Mouse (Mus musculus) limb, embryonic 12.5 days (tissue): ENCODE measurements around the gene Trim28. TPM values are rescaled to one million over a fixed set of nuclear protein-coding genes. Genes with fewer than 3 reads are reported as not detected.
A peak's percentile ranks its signal among the peaks of the same experiment; 100 is the strongest.

ENCODE experiments used
- ATAC-seq: fragments of 200-750 bp; cut with Nextera tagmentation; 2 replicates; pipeline ENCODE4 v1.8.0; 2017; ENCODE audit warnings: low read depth, moderate TSS enrichment; ENCODE audit not compliant: insufficient number of reproducible peaks, insufficient read depth, low FRiP score, low TSS enrichment
- H3K27ac ChIP-seq: fragments of 300-500 bp; sonication (generic); 2 replicates; pipeline ENCODE4 v1.5.1; 2016; ENCODE audit warnings: mild to moderate bottlenecking, moderate library complexity
- H3K27me3 ChIP-seq: fragments of 300-500 bp; sonication (generic); 2 replicates; pipeline ENCODE4 v1.6.1; 2016; ENCODE audit warnings: mild to moderate bottlenecking, moderate library complexity
- H3K36me3 ChIP-seq: fragments of 300-500 bp; sonication (generic); 2 replicates; pipeline ENCODE4 v1.6.1; 2016; ENCODE audit warnings: mild to moderate bottlenecking, moderate library complexity
- H3K4me1 ChIP-seq: fragments of 300-500 bp; sonication (generic); replicated peaks from 2 replicates; pipeline ENCODE4 v1.6.1; 2016
- H3K4me2 ChIP-seq: fragments of 300-500 bp; sonication (generic); 2 replicates; pipeline ENCODE4 v1.6.1; 2016; ENCODE audit warnings: mild to moderate bottlenecking, moderate library complexity
- H3K4me3 ChIP-seq: fragments of 300-500 bp; sonication (generic); replicated peaks from 2 replicates; pipeline ENCODE4 v1.5.1; 2016; ENCODE audit warnings: mild to moderate bottlenecking
- H3K9ac ChIP-seq: fragments of 300-500 bp; sonication (generic); replicated peaks from 2 replicates; pipeline ENCODE4 v1.6.1; 2016; ENCODE audit warnings: mild to moderate bottlenecking, moderate library complexity
- H3K9me3 ChIP-seq: fragments of 300-500 bp; sonication (generic); 2 replicates; pipeline ENCODE4 v1.6.1; 2016; ENCODE audit warnings: mild to moderate bottlenecking, moderate library complexity
- WGBS: fragments of 180-500 bp; shearing (Covaris S2); methylation state at CpG from one replicate; pipeline ENCODE4 v1.1.7; 2016; 5-methylcytosine and 5-hydroxymethylcytosine counted together
- polyA plus RNA-seq: library from polyadenylated mRNA; unstranded; fragments of >200 nt; fragmentation: Nextera tagmentation; extraction: Ambion mirVana; gene quantifications from 2 replicates; pipeline ENCODE4 v1.2.1, GENCODE M21; 2016

The Trim28 gene
- polyA plus RNA-seq, 1 experiment from 2014 or later: 496 TPM

- peaks cover 27% of the 10 kb centered on the region for H3K36me3 ChIP-seq
- peaks cover 25% of the 10 kb centered on the region for H3K4me1 ChIP-seq
- peak overlapping the region; percentile 99 for H3K9ac ChIP-seq
- peak overlapping the region; percentile 96 for H3K4me3 ChIP-seq
- 4% methylated on average over 31 of the region's 31 CpGs for WGBS
- peak; percentile 70 for ATAC-seq
- H3K4me2 ChIP-seq: peak overlapping the region; percentile 100
- peak overlapping the region; percentile 100 for H3K27ac ChIP-seq
- H3K9me3 ChIP-seq: no peaks in the 10 kb centered on the region
- H3K27me3 ChIP-seq: no peaks in the 10 kb centered on the region
These were observed 24.0 kb downstream of the Trim28 start for GRCm38 (mm10) chr7:13022773-13023535.

GRCm38 (mm10) chr7:13023928-13024731, 25.2 kb downstream of the Trim28 start:
- peak overlapping the region; percentile 100 for H3K4me2 ChIP-seq
- H3K4me3 ChIP-seq: peak overlapping the region; percentile 96
- ATAC-seq: peak; percentile 81
- peak overlapping the region; percentile 99 for H3K9ac ChIP-seq
- peaks cover 39% of the 10 kb centered on the region for H3K36me3 ChIP-seq
- peaks cover 25% of the 10 kb centered on the region for H3K4me1 ChIP-seq
- WGBS: under 1% methylated on average over 74 of the region's 95 CpGs
- H3K27me3 ChIP-seq: no peaks in the 10 kb centered on the region
- no peaks in the 10 kb centered on the region for H3K9me3 ChIP-seq
- H3K27ac ChIP-seq: peak overlapping the region; percentile 100

- Histone ChIP-seq H3K4me3 (peak overlapping the region; percentile 96), H3K36me3 (peaks cover 46% of the 10 kb centered on the region), H3K27ac (peak overlapping the region; percentile 100), H3K4me1 (peaks cover 25% of the 10 kb centered on the region), H3K9me3 (no peaks in the 10 kb centered on the region), H3K9ac (peak overlapping the region; percentile 99), H3K27me3 (no peaks in the 10 kb centered on the region), H3K4me2 (peak overlapping the region; percentile 100)
- ATAC-seq: peak; percentile 44
- WGBS: 1% methylated on average over 44 of the region's 44 CpGs
These were observed 25.9 kb downstream of the Trim28 start for GRCm38 (mm10) chr7:13024805-13025204.

GRCm38 (mm10) chr7:13025511-13026112, 26.7 kb downstream of the Trim28 start:
- WGBS: 29% methylated on average over 4 of the region's 4 CpGs
- Histone ChIP-seq H3K9ac (peak overlapping the region; percentile 99), H3K4me2 (peak overlapping the region; percentile 100), H3K4me3 (peak overlapping the region; percentile 96), H3K27me3 (no peaks in the 10 kb centered on the region), H3K27ac (peak overlapping the region; percentile 100), H3K36me3 (peaks cover 54% of the 10 kb centered on the region), H3K9me3 (no peaks in the 10 kb centered on the region), H3K4me1 (peaks cover 25% of the 10 kb centered on the region)
- ATAC-seq: no peak

- H3K4me1 ChIP-seq: peaks cover 27% of the 10 kb centered on the region
- H3K4me2 ChIP-seq: no peak overlapping the region
- no peak overlapping the region for H3K27ac ChIP-seq
- no peak for ATAC-seq
- peaks cover 84% of the 10 kb centered on the region for H3K36me3 ChIP-seq
- WGBS: 94% methylated on average over 4 of the region's 4 CpGs
- no peaks in the 10 kb centered on the region for H3K27me3 ChIP-seq
- H3K4me3 ChIP-seq: no peak overlapping the region
- H3K9ac ChIP-seq: no peak overlapping the region
- H3K9me3 ChIP-seq: no peaks in the 10 kb centered on the region
These were observed 30.1 kb downstream of the Trim28 start for GRCm38 (mm10) chr7:13028986-13029385.

- no peak overlapping the region for H3K9ac ChIP-seq
- H3K4me1 ChIP-seq: peaks cover 32% of the 10 kb centered on the region
- no peak overlapping the region for H3K4me2 ChIP-seq
- no peak for ATAC-seq
- H3K27me3 ChIP-seq: no peaks in the 10 kb centered on the region
- peaks cover 86% of the 10 kb centered on the region for H3K36me3 ChIP-seq
- H3K4me3 ChIP-seq: no peak overlapping the region
- H3K27ac ChIP-seq: no peak overlapping the region
- 76% methylated on average over 5 of the region's 5 CpGs for WGBS
- no peaks in the 10 kb centered on the region for H3K9me3 ChIP-seq
These were observed 32.2 kb downstream of the Trim28 start for GRCm38 (mm10) chr7:13031069-13031468.

GRCm38 (mm10) chr7:13031983-13032382, 33.1 kb downstream of the Trim28 start:
- H3K4me3 ChIP-seq: no peak overlapping the region
- WGBS: 89% methylated on average over 2 of the region's 2 CpGs
- no peak for ATAC-seq
- H3K27me3 ChIP-seq: no peaks in the 10 kb centered on the region
- no peak overlapping the region for H3K4me2 ChIP-seq
- H3K36me3 ChIP-seq: peaks cover 80% of the 10 kb centered on the region
- no peak overlapping the region for H3K9ac ChIP-seq
- H3K27ac ChIP-seq: 0 out of 2 replicates have a peak overlapping the region, but pooled peaks have one; percentile 12
- no peaks in the 10 kb centered on the region for H3K9me3 ChIP-seq
- H3K4me1 ChIP-seq: peaks cover 31% of the 10 kb centered on the region

- Histone ChIP-seq H3K36me3 (peaks cover 75% of the 10 kb centered on the region), H3K4me2 (no peak overlapping the region), H3K4me1 (peaks cover 29% of the 10 kb centered on the region), H3K9me3 (no peaks in the 10 kb centered on the region), H3K27me3 (no peaks in the 10 kb centered on the region), H3K4me3 (no peak overlapping the region), H3K9ac (no peak overlapping the region), H3K27ac (no peak overlapping the region)
- no peak for ATAC-seq
- 93% methylated on average over 7 of the region's 7 CpGs for WGBS
These were observed 33.6 kb downstream of the Trim28 start for GRCm38 (mm10) chr7:13032541-13032940.

- 46% methylated on average over 13 of the region's 13 CpGs for WGBS
- peak overlapping the region; percentile 89 for H3K27ac ChIP-seq
- H3K4me1 ChIP-seq: peaks cover 30% of the 10 kb centered on the region
- H3K9ac ChIP-seq: peak overlapping the region; percentile 71
- ATAC-seq: no peak
- H3K9me3 ChIP-seq: no peaks in the 10 kb centered on the region
- peaks cover 64% of the 10 kb centered on the region for H3K36me3 ChIP-seq
- peak overlapping the region; percentile 84 for H3K4me2 ChIP-seq
- no peaks in the 10 kb centered on the region for H3K27me3 ChIP-seq
- peak overlapping the region; percentile 53 for H3K4me3 ChIP-seq
These were observed 34.7 kb downstream of the Trim28 start for GRCm38 (mm10) chr7:13033451-13034147.

- no peaks in the 10 kb centered on the region for H3K9me3 ChIP-seq
- H3K36me3 ChIP-seq: peaks cover 56% of the 10 kb centered on the region
- H3K4me1 ChIP-seq: peaks cover 35% of the 10 kb centered on the region
- H3K4me2 ChIP-seq: peak within 1 kb of the TSS; percentile 84
- WGBS: under 1% methylated on average over 45 of the region's 45 CpGs
- peak within 1 kb of the TSS; percentile 71 for H3K9ac ChIP-seq
- H3K27ac ChIP-seq: peak within 1 kb of the TSS; percentile 89
- peak within 1 kb of the TSS; percentile 53 for H3K4me3 ChIP-seq
- no peaks in the 10 kb centered on the region for H3K27me3 ChIP-seq
- ATAC-seq: peak; percentile 57
These were observed 35.4 kb downstream of the Trim28 start, which contains the start of gene Chmp2a for GRCm38 (mm10) chr7:13034148-13034977. Chmp2a (minus strand) TSS chr7:13034807.
